27 mouse cellular contexts compared by ENCODE assay signal in the genomic region with DNA sequence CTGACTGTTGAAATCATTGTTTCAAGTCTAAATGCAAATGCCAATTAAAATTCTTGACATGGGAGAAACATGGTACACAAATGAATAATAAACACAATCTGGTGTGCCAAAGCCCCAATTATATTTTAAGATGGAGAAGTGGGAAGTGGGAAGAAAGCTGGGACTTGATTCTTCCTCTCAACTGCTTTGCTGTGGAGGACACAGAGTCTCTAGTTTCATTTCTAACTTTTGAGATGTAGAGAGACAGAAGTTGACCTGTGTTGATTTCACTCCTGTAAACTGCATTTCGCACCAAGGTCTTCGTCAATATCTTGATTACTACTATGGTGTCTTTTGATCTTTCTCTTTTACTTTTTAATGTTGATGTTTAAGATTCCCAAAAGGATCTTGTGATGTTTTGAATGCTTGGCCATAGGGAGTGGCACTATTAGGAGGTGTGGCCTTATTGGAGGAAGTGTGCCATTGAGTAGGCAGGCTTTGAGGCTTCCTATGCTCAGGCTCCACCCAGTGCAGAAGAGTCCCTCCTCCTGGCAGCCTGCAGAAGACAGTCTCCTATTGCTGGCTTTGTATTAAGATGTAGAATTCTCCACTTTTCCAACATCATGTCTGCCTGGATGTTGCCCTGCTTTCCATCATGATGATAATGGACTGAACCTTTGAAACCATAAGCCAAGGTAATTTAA.
A peak's percentile ranks its signal among the peaks of the same experiment; 100 is the strongest.
DNase-seq lines count a peak whose midpoint lies in the region; ATAC-seq and TF ChIP-seq lines count a peak whose summit lies in the region.
"Had no signal": no experiment of that assay in that cellular context is flagged by ENCODE, and none has a peak within 500 bp of the region (broad histone marks: within the 10 kb centered on the region; RNA-seq: fewer than 3 reads in every experiment).

No protein-coding gene starts in this region.

- H3K79me2 ChIP-seq in MEL (ENCODE audit: control insufficient read depth, insufficient read depth, low read length, poor library complexity): no peaks in the 10 kb centered on the region

- no peaks in the 10 kb centered on the region; a peak in 1 of 4 replicates for H3K4me1 ChIP-seq in MEL (ENCODE audit: control insufficient read depth in 1 of 2, insufficient read depth in 2 of 2, low read length in 2 of 2)
- H3K4me1 ChIP-seq in lung, postnatal 0 days (ENCODE audit: insufficient read depth, low read depth, low read length): no peaks in the 10 kb centered on the region
- H3K4me1 ChIP-seq: embryonic facial prominence, embryonic 12.5 days; embryonic facial prominence, embryonic 15.5 days; heart, embryonic 12.5 days; heart, embryonic 15.5 days; hindbrain, embryonic 10.5 days; hindbrain, embryonic 13.5 days; intestine, embryonic 15.5 days had no signal

- WGBS in lung, postnatal 0 days: 100% methylated on average over 2 of the region's 2 CpGs

- DNase-seq in MEL (ENCODE audit: low read depth, low spot score) (peak; percentile 17), ZHBTc4 (ENCODE audit: low read depth, low spot score) (peak; percentile 12)
- no peak for DNase-seq in kidney, adult 8-10 months
- no peak for DNase-seq in gastrocnemius, postnatal 36 days
- no peak for DNase-seq in lung, postnatal 0 days (ENCODE audit: low spot score)
- DNase-seq: adrenal gland, postnatal 14 days; B cell, adult 2 months; cerebellum, adult 18-20 months; cerebellum, adult 9-11 months; cerebellum, postnatal 25 days; gastrocnemius, postnatal 10 days; heart, adult 18-20 months; heart, postnatal 10 days; heart, postnatal 36 days had no signal

- no peak for TF ChIP-seq EP300 in MEL (IDR thresholded peaks at IDR 0.05; ENCODE audit: low read depth in 1 of 2, low read length in 2 of 2)
- no peak for TF ChIP-seq EP300 in lung, postnatal 0 days (IDR thresholded peaks at IDR 0.05)

- TF ChIP-seq POLR2A in MEL (IDR thresholded peaks at IDR 0.05; ENCODE audit: control insufficient read depth in 1 of 2, insufficient read depth in 1 of 2, low read depth in 1 of 2, low read length in 2 of 2, poor library complexity in 1 of 2): no peak

- no peaks in the 10 kb centered on the region for H3K36me3 ChIP-seq in MEL (ENCODE audit: control insufficient read depth in 1 of 2, insufficient read depth in 2 of 2, low read length in 2 of 2)
- H3K36me3 ChIP-seq in lung, postnatal 0 days (ENCODE audit: insufficient read depth, low read length): no peaks in the 10 kb centered on the region
- H3K36me3 ChIP-seq: embryonic facial prominence, embryonic 12.5 days; embryonic facial prominence, embryonic 15.5 days; G1E; heart, embryonic 12.5 days; heart, embryonic 15.5 days; hindbrain, embryonic 10.5 days; hindbrain, embryonic 13.5 days; intestine, embryonic 15.5 days had no signal

- no peak for TF ChIP-seq RAD21 in MEL (IDR thresholded peaks at IDR 0.05; ENCODE audit: low read depth, low read length)

- no peaks in the 10 kb centered on the region for H3K9me3 ChIP-seq in MEL (replicated peaks; ENCODE audit: insufficient read depth, low read length)
- no peaks in the 10 kb centered on the region for H3K9me3 ChIP-seq in lung, postnatal 0 days (ENCODE audit: low read length)
- H3K9me3 ChIP-seq: embryonic facial prominence, embryonic 12.5 days; embryonic facial prominence, embryonic 15.5 days; heart, embryonic 12.5 days; heart, embryonic 15.5 days; hindbrain, embryonic 10.5 days; hindbrain, embryonic 13.5 days; intestine, embryonic 15.5 days had no signal

- H3K27ac ChIP-seq in MEL (ENCODE audit: control insufficient read depth, low read depth, low read length): no peak overlapping the region
- H3K27ac ChIP-seq in lung, postnatal 0 days (ENCODE audit: low read length): no peak overlapping the region
- H3K27ac ChIP-seq: embryonic facial prominence, embryonic 12.5 days; embryonic facial prominence, embryonic 15.5 days; heart, embryonic 15.5 days; hindbrain, embryonic 10.5 days; hindbrain, embryonic 13.5 days; intestine, embryonic 15.5 days had no signal

- intact Hi-C loops in gastrocnemius, postnatal 36 days (cut with DNase I): no loop called here

- TF ChIP-seq CTCF in MEL (IDR thresholded peaks at IDR 0.05 in 2 of 3, conservative IDR thresholded peaks at IDR 0.05 in 1 of 3; ENCODE audit: control insufficient read depth in 1 of 3, insufficient read depth in 1 of 3, low read depth in 2 of 3, low read length in 3 of 3, poor library complexity in 1 of 3, severe bottlenecking in 1 of 3): no peak
- no peak for TF ChIP-seq CTCF in lung, postnatal 0 days (IDR thresholded peaks at IDR 0.05)

- H3K4me2 ChIP-seq in lung, postnatal 0 days (replicated peaks; ENCODE audit: low read depth, low read length): no peak overlapping the region
- H3K4me2 ChIP-seq: embryonic facial prominence, embryonic 12.5 days; embryonic facial prominence, embryonic 15.5 days; heart, embryonic 12.5 days; heart, embryonic 15.5 days; hindbrain, embryonic 13.5 days; intestine, embryonic 15.5 days had no signal

- no peak overlapping the region for H3K4me3 ChIP-seq in MEL (ENCODE audit: control insufficient read depth in 1 of 2, insufficient read depth in 1 of 2, low read depth in 2 of 2, low read length in 2 of 2)
- H3K4me3 ChIP-seq in lung, postnatal 0 days (ENCODE audit: low read depth, low read length): no peak overlapping the region
- H3K4me3 ChIP-seq: embryonic facial prominence, embryonic 12.5 days; embryonic facial prominence, embryonic 15.5 days; heart, embryonic 12.5 days; heart, embryonic 15.5 days; hindbrain, embryonic 10.5 days; hindbrain, embryonic 13.5 days; intestine, embryonic 15.5 days had no signal

- no peaks in the 10 kb centered on the region for H3K27me3 ChIP-seq in MEL (ENCODE audit: control insufficient read depth in 1 of 2, insufficient read depth in 2 of 2, low read length in 2 of 2)
- no peaks in the 10 kb centered on the region for H3K27me3 ChIP-seq in lung, postnatal 0 days (replicated peaks; ENCODE audit: insufficient read depth, low read length)
- H3K27me3 ChIP-seq: CH12.LX; embryonic facial prominence, embryonic 12.5 days; embryonic facial prominence, embryonic 15.5 days; heart, embryonic 12.5 days; heart, embryonic 15.5 days; hindbrain, embryonic 13.5 days; intestine, embryonic 15.5 days had no signal

- peak; percentile 71 for ATAC-seq in granulocyte monocyte progenitor cell, adult 5-6 weeks (replicated peaks; ENCODE audit: poor library complexity, severe bottlenecking)
- peak; percentile 70; the same call in 1 of the 2 replicates for ATAC-seq in monocyte, adult 5-6 weeks (replicated peaks; ENCODE audit: insufficient number of reproducible peaks, low FRiP score, low TSS enrichment, poor library complexity, severe bottlenecking)
- ATAC-seq in lung, postnatal 0 days: no peak
- ATAC-seq: forebrain, embryonic 16.5 days; hindbrain, embryonic 16.5 days; intestine, embryonic 15.5 days had no signal

- no peak overlapping the region for H3K9ac ChIP-seq in MEL (ENCODE audit: control insufficient read depth, low read depth, low read length, poor library complexity, severe bottlenecking)
- H3K9ac ChIP-seq in lung, postnatal 0 days (replicated peaks; ENCODE audit: low read depth): no peak overlapping the region
- H3K9ac ChIP-seq: embryonic facial prominence, embryonic 12.5 days; embryonic facial prominence, embryonic 15.5 days; heart, embryonic 12.5 days; heart, embryonic 15.5 days; hindbrain, embryonic 13.5 days; intestine, embryonic 15.5 days had no signal

TF ChIP-seq in MEL, 35 proteins besides CTCF, POLR2A, EP300 and RAD21:
- TF ChIP-seq JUND (IDR thresholded peaks at IDR 0.05; ENCODE audit: low read depth, low read length) (no peak), MAFK (IDR thresholded peaks at IDR 0.05; ENCODE audit: borderline replicate concordance, low read depth, low read length) (no peak), CHD2 (IDR thresholded peaks at IDR 0.05; ENCODE audit: low read length) (no peak), USF1 (IDR thresholded peaks at IDR 0.05; ENCODE audit: low read depth, low read length) (no peak)

Comparison
In these comparisons a context has a peak if more than half of its experiments do, and no peak if none do; other contexts are left out.
1. DNase-seq: peak in MEL (single experiment) and ZHBTc4 (single experiment); none in kidney, adult 8-10 months (0 of 2), gastrocnemius, postnatal 36 days (0 of 2) and lung, postnatal 0 days (single experiment).